Mouse (Mus musculus): ENCODE results near the gene Negr1.

Negr1 gene

GRCm38 (mm10) chr3:156925102-156925501 is 363.5 kb downstream of the Negr1 start:
- DNase-seq: no peak

GRCm38 (mm10) chr3:156928396-156929061 is 366.9 kb downstream of the Negr1 start:
- DNase-seq: no peak

- no peak for DNase-seq
Observed at GRCm38 (mm10) chr3:156929062-156929397, 367.4 kb downstream of the Negr1 start.

GRCm38 (mm10) chr3:156929677-156930440 is 368.3 kb downstream of the Negr1 start:
- DNase-seq: no peak

GRCm38 (mm10) chr3:156931011-156931410 is 369.4 kb downstream of the Negr1 start:
- no peak for DNase-seq

GRCm38 (mm10) chr3:156931540-156931939 is 369.9 kb downstream of the Negr1 start:
- no peak for DNase-seq

GRCm38 (mm10) chr3:156934778-156935290 is 373.2 kb downstream of the Negr1 start:
- no peak for DNase-seq

GRCm38 (mm10) chr3:156947404-156947803 is 385.8 kb downstream of the Negr1 start:
- DNase-seq: no peak

GRCm38 (mm10) chr3:156952970-156953369 is 391.4 kb downstream of the Negr1 start:
- peak; percentile 30 for DNase-seq

GRCm38 (mm10) chr3:156955094-156955493 is 393.5 kb downstream of the Negr1 start:
- no peak for DNase-seq

- no peak for DNase-seq
Observed at GRCm38 (mm10) chr3:156958640-156959039, 397.0 kb downstream of the Negr1 start.

- no peak for DNase-seq
Observed at GRCm38 (mm10) chr3:156968764-156969163, 407.2 kb downstream of the Negr1 start.

- no peak for DNase-seq
Observed at GRCm38 (mm10) chr3:156971104-156971503, 409.5 kb downstream of the Negr1 start.

- no peak for DNase-seq
Observed at GRCm38 (mm10) chr3:156976816-156977215, 415.2 kb downstream of the Negr1 start.

GRCm38 (mm10) chr3:156980042-156980716 is 418.6 kb downstream of the Negr1 start:
- no peak for DNase-seq

- DNase-seq: no peak
Observed at GRCm38 (mm10) chr3:156982102-156982501, 420.5 kb downstream of the Negr1 start.

- DNase-seq: no peak
Observed at GRCm38 (mm10) chr3:156987113-156987512, 425.5 kb downstream of the Negr1 start.

GRCm38 (mm10) chr3:156992171-156992570 is 430.6 kb downstream of the Negr1 start:
- no peak for DNase-seq

GRCm38 (mm10) chr3:156992811-156993210 is 431.2 kb downstream of the Negr1 start:
- no peak for DNase-seq

GRCm38 (mm10) chr3:156999177-156999808 is 437.7 kb downstream of the Negr1 start:
- DNase-seq: peak; percentile 30

GRCm38 (mm10) chr3:157021632-157022031 is 460.0 kb downstream of the Negr1 start:
- no peak for DNase-seq

- DNase-seq: no peak
Observed at GRCm38 (mm10) chr3:157024580-157024979, 463.0 kb downstream of the Negr1 start.

- DNase-seq: no peak
Observed at GRCm38 (mm10) chr3:157031513-157032142, 470.0 kb downstream of the Negr1 start.

Measured in right cerebral cortex, postnatal 14 days (tissue).